Mouse (Mus musculus): ENCODE results near the gene Runx2.

Gene Runx2

DNA sequence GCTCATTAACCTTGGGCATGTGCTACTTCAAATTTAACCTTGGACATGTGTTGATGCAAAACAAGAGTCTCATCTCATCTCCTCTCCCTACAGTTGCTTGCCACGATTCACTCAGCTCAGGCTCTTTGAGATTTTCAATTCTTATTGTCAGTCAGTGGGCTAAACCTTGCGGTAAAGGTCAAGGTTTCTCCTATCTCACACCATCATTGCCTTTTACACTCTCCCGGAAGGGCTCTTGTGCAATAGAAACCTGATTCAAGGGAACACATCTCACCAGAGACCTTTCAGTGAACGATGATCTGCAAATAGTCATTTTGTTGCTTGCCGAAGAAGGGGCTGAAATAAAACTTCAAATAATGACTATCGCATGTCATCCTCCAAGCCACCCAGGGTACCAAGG, 354.4 kb downstream of the Runx2 start:
- no peak for DNase-seq (ENCODE audit: low spot score)

DNA sequence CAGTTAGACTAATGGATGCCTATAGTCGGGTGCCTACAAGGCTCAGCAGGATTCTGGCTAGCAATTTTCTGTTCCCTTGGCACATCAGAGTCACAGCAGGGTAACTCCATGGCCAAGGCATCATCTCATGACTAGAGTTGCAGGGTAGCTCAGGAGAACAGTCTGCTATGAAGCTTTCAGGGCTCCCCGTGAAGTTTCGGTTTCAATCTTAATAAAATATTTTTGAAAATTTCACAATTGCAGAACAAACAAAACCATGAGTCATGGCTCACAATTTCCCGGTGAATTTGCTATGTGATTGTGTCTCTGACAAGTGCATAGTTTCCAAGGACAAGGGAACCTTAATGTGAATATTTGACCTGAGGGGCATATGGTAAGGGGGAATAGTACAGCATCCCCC, 355.6 kb downstream of the Runx2 start:
- DNase-seq (ENCODE audit: low spot score): no peak

DNA sequence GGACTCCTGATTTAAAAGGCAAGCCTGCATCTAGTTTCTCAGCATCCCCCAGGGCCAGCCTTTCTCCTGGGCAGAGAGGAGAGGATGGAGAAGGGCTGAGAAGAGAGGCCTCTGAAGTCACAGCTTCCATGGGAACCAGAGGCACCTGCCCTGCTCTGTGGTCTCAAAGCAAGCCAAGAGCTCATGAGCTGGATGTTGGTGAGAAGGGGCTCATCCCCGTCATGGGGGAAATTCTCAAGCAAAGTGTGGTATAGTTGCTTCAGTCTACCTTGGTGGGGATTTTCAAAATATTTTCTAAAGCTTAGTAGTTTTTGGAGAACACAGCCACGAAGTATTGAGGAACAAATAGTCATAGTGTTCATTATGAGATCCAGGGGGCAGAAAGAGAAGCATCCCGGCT, 357.9 kb downstream of the Runx2 start:
- DNase-seq (ENCODE audit: low spot score): no peak

DNA sequence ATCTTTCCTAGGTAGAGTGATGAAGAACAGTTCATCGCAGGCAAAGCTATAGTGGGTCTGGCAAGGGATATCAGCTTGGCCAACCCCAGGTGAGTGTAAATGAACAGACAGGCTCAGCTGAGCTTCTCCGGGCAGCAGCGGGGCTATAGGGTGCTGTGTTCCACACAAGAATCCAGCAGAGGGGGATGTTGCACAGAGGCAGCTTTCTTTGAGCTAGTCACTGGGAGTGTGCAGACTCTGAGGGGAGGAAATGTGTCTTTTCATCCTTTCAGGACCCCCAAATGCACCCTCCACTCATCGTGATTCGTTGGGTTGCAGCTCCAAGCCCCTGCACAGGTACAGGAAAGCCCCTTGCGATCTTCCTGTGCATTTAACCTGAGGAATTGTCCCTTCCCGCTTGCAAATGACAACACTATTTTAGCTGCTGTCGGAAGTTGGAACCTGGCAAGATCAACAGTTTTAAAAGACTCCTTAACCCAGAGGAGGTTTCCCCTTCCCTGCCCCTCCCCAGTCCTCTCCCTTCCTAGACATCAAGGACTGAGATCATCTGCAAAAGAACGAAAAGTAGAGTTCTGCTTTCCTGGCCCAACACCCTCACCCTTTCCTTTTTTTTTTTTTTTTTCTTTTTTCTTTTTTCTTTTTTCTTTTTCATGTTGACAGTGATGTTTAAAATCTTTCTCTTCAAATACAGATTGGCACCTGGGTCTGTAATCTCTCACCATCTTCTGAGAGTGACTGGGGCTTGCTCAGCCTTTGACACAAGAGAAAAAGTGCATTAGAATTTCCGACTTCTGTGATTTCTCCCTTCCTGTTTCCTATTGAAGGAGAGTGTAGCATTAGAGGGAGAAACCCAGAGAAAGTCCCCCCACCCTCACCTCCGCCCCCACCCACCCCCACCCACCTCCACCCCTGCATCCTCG, 358.7 kb downstream of the Runx2 start:
- DNase-seq (ENCODE audit: low spot score): no peak

DNA sequence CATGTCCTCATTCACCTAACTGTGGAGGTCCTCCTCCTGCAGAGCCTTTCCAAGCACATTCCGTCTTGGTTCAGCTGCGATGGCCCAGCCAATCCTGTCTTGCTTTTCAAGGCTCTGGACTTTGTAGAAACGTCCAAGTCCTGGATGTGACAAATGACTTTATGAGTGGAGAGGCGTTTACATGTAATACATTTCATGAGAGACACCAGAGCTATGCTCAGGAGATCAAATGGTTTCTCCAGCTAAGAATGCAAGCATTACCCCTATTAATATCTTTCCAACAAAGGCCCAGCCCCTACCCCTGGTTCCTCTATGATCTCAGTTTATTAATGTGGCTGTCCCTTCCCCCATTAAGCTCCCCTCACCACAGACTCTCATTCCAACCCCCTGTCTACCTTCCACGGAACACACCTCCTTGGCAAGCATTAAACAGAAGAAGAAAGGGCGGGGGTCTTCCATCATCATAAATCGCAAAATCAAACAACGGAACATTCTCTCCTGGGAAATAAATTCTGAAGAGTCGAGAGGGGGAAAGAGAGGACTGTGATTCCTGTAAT, 364.6 kb downstream of the Runx2 start:
- DNase-seq (ENCODE audit: low spot score): no peak

Data from testis, postnatal 14 days (tissue).